Mouse (Mus musculus) ES-E14 (cell line): ENCODE results near the gene Tcl1b5. TPM values are rescaled to one million over a fixed set of nuclear protein-coding genes. Genes with fewer than 3 reads are reported as not detected.
"Not testable (repeated sequence)": the region's sequence is repeated elsewhere in the genome, so short reads cannot be mapped to it uniquely, and the experiment has no call there.

Source experiments
- DNase-seq: peaks from one replicate; pipeline ENCODE4 v3.0.0-alpha.2; 2013; ENCODE audit warnings: low read depth, low spot score
- H3K27ac ChIP-seq: 2 replicates; pipeline ENCODE4 v1.5.1; 2012; ENCODE audit warnings: low read depth, mild to moderate bottlenecking, low read length, moderate library complexity, mixed read lengths; ENCODE audit not compliant: poor library complexity, insufficient read depth, severe bottlenecking
- H3K36me3 ChIP-seq: 2 replicates; pipeline ENCODE4 v1.6.1; 2012; ENCODE audit warnings: mild to moderate bottlenecking, low read length, moderate library complexity, mixed read lengths; ENCODE audit not compliant: control insufficient read depth, poor library complexity, insufficient read depth, severe bottlenecking
- H3K4me1 ChIP-seq, 2 experiments: fragments of 150-350 bp in 1 of 2; sonication (generic) in 1 of 2; 2 replicates each; pipeline ENCODE4 v1.6.1; 2012; ENCODE audit warnings: low read length in 2 of 2, mild to moderate bottlenecking in 1 of 2, mixed read lengths in 1 of 2; ENCODE audit not compliant: control insufficient read depth in 2 of 2, insufficient read depth in 2 of 2, poor library complexity in 1 of 2
- H3K4me3 ChIP-seq, 2 experiments: fragments of 150-350 bp in 1 of 2; sonication (generic) in 1 of 2; 2 replicates each; pipeline ENCODE4 v1.5.1; 2012; ENCODE audit warnings: low read length in 2 of 2, low read depth in 1 of 2, mild to moderate bottlenecking in 1 of 2, mixed read lengths in 1 of 2; ENCODE audit not compliant: insufficient read depth in 1 of 2, poor library complexity in 1 of 2, severe bottlenecking in 1 of 2
- H3K9ac ChIP-seq: 2 replicates; pipeline ENCODE4 v1.6.1; 2012; ENCODE audit warnings: low read depth, mild to moderate bottlenecking, low read length, mixed read lengths; ENCODE audit not compliant: poor library complexity, insufficient read depth, severe bottlenecking
- H3K9me3 ChIP-seq: fragments of 150-350 bp; sonication (generic); 2 replicates; pipeline ENCODE4 v1.6.1; 2012; ENCODE audit warnings: low read depth, mild to moderate bottlenecking, low read length; ENCODE audit not compliant: control insufficient read depth, insufficient read depth
- CHD2 ChIP-seq: IDR thresholded peaks from 2 replicates; pipeline ENCODE4 v1.6.1; 2014; ENCODE audit warnings: mild to moderate bottlenecking, low read depth, low read length, inconsistent platforms
- HCFC1 ChIP-seq: IDR thresholded peaks from 2 replicates; pipeline ENCODE4 v1.6.1; 2012; ENCODE audit warnings: low read length, inconsistent platforms, borderline replicate concordance; ENCODE audit not compliant: insufficient read depth
- MAFK ChIP-seq: IDR thresholded peaks from 2 replicates; pipeline ENCODE4 v1.6.1; 2014; ENCODE audit warnings: mild to moderate bottlenecking, low read depth, low read length, inconsistent platforms; ENCODE audit not compliant: insufficient read depth
- ZC3H11A ChIP-seq: IDR thresholded peaks from 2 replicates; pipeline ENCODE4 v1.6.1; 2012; ENCODE audit warnings: low read depth, mild to moderate bottlenecking, inconsistent platforms, low read length, borderline replicate concordance
- ZNF384 ChIP-seq: IDR thresholded peaks from 2 replicates; pipeline ENCODE4 v1.6.1; 2012; ENCODE audit warnings: low read depth, low read length, inconsistent platforms
- in situ Hi-C, 2 experiments: fragments of 600-800 bp; cut with MboI; formaldehyde crosslinking; loops; one replicate each; pipeline ENCODE4 v1.15.1; 2025; ENCODE audit warnings: low sequenced_read_pairs in 2 of 2, inconsistent platforms in 1 of 2; ENCODE audit not compliant: unreplicated experiment in 2 of 2
- total RNA-seq: library from RNA; depleted of rRNA; stranded (reverse); fragments of 300-350 nt; gene quantifications from 2 replicates; pipeline ENCODE4 v1.2.3, GENCODE M21; 2012

Tcl1b5 gene
- total RNA-seq, 1 experiment = not detected

DNA sequence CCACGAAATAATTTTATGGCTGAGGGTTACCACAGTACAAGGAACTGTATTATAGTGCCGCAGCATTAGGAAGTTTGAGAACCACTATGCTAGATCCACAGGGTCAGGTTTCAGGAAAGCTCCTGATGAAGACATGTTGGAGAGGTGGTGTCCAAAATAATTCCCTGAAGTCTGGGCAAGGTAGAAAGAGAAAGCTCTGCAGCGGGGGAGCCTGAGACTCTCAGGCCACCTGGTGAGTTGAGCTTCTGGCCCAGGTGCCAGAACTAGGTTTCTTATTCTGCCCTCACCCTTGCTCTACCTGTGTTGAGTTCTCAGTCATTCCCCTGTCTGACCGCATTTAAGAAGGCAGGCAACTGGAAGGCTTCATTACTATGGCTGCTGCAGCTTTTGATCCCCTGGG, 16.8 kb upstream of the Tcl1b5 start, which contains the start of gene Tcl1b1:
Gene Tcl1b1 (plus strand): TSS at position 301 of the 400 bp plus-strand sequence.
- Histone ChIP-seq H3K9ac (no peak within 1 kb of the TSS), H3K9me3 (no peaks in the 10 kb centered on the region), H3K27ac (no peak within 1 kb of the TSS), H3K4me3 (no peak within 1 kb of the TSS), H3K4me1 (no peaks in the 10 kb centered on the region), H3K36me3 (no peaks in the 10 kb centered on the region)
- TF ChIP-seq HCFC1 = no peak
- no peak for TF ChIP-seq MAFK
- TF ChIP-seq ZNF384 = no peak
- TF ChIP-seq ZC3H11A = no peak
- no peak for TF ChIP-seq CHD2
- no peak for DNase-seq
- in situ Hi-C loops = no loop called here

DNA sequence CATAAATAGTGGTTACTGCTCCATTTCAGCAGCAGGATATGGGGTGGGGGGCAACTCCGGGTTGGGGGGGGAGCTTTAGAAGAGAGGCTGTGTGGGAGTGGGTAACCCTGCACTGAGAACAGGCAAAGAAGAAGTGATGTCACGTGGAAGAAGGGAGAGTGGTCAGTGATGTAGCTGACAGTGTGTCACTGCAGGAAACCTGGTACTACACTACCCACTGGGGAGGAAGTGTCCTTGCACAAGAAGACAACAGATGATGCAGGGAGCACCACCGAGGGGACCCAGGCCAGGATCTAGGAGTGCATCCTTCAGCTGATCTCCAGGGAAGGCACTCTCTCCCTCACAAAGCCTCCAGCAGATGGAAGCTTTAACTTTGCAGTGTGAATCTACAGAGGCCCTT, 9.4 kb upstream of the Tcl1b5 start:
- Histone ChIP-seq H3K9me3 (no peaks in the 10 kb centered on the region), H3K9ac (no peak overlapping the region), H3K27ac (no peak overlapping the region), H3K4me3 (no peak overlapping the region), H3K4me1 (peaks cover 0 to 2% of the 10 kb centered on the region in 2 experiments; a peak in 1 of 4 replicates), H3K36me3 (no peaks in the 10 kb centered on the region)
- DNase-seq = no peak
- in situ Hi-C loops = no loop called here
- no peak for TF ChIP-seq MAFK
- TF ChIP-seq ZC3H11A = no peak
- no peak for TF ChIP-seq ZNF384
- TF ChIP-seq CHD2 = no peak
- TF ChIP-seq HCFC1 = no peak

DNA sequence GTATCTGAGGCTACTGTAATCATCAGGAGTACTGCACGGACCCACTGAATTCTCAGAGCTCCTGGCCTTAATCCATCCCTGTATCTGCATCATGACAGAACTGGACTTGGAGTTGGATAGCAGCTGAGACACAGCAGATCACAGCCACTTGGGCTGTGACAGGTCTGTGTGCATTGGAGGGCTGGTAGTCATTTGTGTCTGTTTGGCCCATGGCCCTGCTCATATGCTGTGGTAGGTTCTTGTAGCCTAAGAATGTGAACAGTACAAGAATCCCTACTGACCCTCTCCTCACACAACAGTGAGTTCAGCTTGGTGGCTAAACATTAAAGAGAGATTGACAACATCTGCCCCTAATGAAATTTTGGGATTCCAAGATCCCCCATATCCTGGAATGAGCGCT, 2.8 kb upstream of the Tcl1b5 start:
- no peak for TF ChIP-seq MAFK
- no peak for TF ChIP-seq CHD2
- no peak for TF ChIP-seq ZC3H11A
- no peak for TF ChIP-seq HCFC1
- TF ChIP-seq ZNF384 = no peak
- Histone ChIP-seq H3K27ac (no peak overlapping the region), H3K9me3 (no peaks in the 10 kb centered on the region), H3K36me3 (no peaks in the 10 kb centered on the region), H3K4me3 (no peak overlapping the region), H3K9ac (no peak overlapping the region), H3K4me1 (peaks cover 0 to 2% of the 10 kb centered on the region in 2 experiments; a peak in 1 of 4 replicates)
- no peak for DNase-seq
- in situ Hi-C loops = no loop called here

DNA sequence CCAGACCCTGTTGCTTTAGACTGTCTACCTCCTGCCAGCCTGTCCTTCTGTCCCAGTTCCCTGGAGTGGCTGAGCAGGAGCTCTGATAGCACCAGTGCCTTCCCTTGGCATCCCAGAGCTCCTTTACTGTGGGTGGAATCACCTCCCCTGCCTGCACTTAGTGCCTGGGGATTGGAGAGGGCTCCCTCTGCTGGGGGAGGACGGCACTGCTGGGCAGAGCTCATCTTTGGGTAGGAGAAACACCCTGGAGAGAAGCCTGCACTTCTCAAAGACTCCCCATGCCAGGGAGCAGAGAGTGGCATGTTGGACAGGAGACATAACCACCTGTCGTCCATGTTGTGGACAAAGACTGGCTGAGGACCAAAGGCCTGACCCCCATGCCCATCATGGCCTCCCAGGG, 1.8 kb upstream of the Tcl1b5 start:
- DNase-seq = peak; percentile 15
- H3K9me3 ChIP-seq, H3K4me1 ChIP-seq, H3K27ac ChIP-seq, H3K4me3 ChIP-seq, H3K9ac ChIP-seq, in situ Hi-C loops, H3K36me3 ChIP-seq: not testable (repeated sequence)

DNA sequence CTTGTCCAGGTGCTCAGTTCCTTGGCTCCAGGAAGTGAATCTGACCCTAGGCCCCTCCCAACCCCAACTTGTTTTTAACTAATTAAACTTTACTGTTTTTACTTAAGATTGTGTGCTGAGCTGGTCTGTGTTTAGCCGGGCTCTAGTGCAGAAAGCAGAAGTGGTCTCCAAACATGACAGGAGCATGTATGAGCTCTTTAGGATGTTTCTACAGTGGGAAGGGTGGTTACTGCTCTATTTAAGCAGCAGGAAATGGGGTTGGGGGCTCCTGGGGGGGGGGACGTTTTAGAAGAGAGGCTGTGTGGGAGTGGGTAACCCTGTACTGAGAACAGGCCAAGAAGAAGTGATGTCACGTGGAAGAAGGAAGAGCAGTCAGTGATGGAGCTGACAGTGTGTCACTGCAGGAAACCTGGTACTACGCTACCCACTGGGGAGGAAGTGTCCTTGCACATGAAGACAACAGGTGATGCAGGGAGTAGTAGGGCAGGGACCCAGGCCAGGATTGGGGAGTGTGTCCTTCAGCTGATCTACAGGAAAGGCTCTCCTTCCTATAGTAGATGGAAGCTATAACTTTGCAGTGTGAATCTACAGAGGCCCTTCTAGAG, 5.0 kb downstream of the Tcl1b5 start:
- H3K36me3 ChIP-seq, H3K27ac ChIP-seq, DNase-seq, H3K9ac ChIP-seq, H3K9me3 ChIP-seq, H3K4me3 ChIP-seq, in situ Hi-C loops, H3K4me1 ChIP-seq: not testable (repeated sequence)

DNA sequence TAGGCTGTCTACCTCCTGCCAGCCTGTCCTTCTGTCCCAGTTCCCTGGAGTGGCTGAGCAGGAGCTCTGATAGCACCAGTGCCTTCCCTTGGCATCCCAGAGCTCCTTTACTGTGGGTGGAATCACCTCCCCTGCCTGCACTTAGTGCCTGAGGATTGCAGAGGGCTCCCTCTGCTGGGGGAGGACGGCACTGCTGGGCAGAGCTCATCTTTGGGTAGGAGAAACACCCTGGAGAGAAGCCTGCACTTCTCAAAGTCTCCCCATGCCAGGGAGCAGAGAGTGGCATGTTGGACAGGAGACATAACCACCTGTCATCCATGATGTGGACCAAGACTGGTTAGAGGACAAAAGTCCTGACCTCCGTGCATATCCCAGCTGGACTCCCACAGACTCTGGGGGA, 12.8 kb downstream of the Tcl1b5 start:
- H3K9ac ChIP-seq, H3K36me3 ChIP-seq, H3K4me3 ChIP-seq, H3K4me1 ChIP-seq, H3K9me3 ChIP-seq, DNase-seq, H3K27ac ChIP-seq, in situ Hi-C loops: not testable (repeated sequence)

DNA sequence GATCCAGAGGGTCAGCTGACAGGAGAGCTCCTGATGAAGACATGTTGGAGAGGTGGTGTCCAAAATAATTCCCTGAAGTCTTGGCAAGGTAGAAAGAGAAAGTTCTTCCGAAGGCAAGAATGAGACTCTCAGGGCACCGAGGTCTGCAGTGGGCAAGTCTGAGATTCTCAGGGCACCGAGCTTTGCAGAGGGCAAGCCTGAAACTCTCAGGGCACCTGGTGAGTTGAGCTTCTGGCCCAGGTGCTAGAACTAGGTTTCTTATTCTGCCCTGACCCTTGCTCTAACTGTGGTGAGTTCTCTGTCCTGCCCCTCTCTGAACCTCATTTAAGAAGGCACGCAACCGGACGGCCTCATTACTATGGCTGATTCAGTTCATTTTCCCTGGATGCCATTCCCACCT, 14.6 kb downstream of the Tcl1b5 start, which contains the start of gene Tcl1b3:
Gene Tcl1b3 (plus strand): TSS at position 301 of the 400 bp plus-strand sequence.
- H3K27ac ChIP-seq, H3K4me1 ChIP-seq, H3K9me3 ChIP-seq, H3K36me3 ChIP-seq, DNase-seq, H3K9ac ChIP-seq, in situ Hi-C loops, H3K4me3 ChIP-seq: not testable (repeated sequence)
